Comparison of ENCODE assay signal across 24 mouse cellular contexts in genomic region chr13:41780296-41780695, GRCm38 (mm10).
A peak's percentile ranks its signal among the peaks of the same experiment; 100 is the strongest.
DNase-seq lines count a peak whose midpoint lies in the region; ATAC-seq and TF ChIP-seq lines count a peak whose summit lies in the region.
"Had no signal": no experiment of that assay in that cellular context is flagged by ENCODE, and none has a peak within 500 bp of the region (broad histone marks: within the 10 kb centered on the region; RNA-seq: fewer than 3 reads in every experiment).

No protein-coding gene starts in this region.

- no peaks in the 10 kb centered on the region for H3K36me3 ChIP-seq in hindbrain, embryonic 14.5 days (replicated peaks; ENCODE audit: control insufficient read depth, insufficient read depth)
- no peaks in the 10 kb centered on the region for H3K36me3 ChIP-seq in hindbrain, embryonic 16.5 days (ENCODE audit: control insufficient read depth, insufficient read depth, low read length)
- H3K36me3 ChIP-seq: embryonic facial prominence, embryonic 10.5 days; embryonic facial prominence, embryonic 13.5 days; forebrain, embryonic 12.5 days had no signal

- H3K4me2 ChIP-seq in hindbrain, embryonic 14.5 days (replicated peaks): no peak overlapping the region
- H3K4me2 ChIP-seq in hindbrain, embryonic 16.5 days (ENCODE audit: low read length): no peak overlapping the region
- H3K4me2 ChIP-seq: embryonic facial prominence, embryonic 13.5 days; forebrain, embryonic 12.5 days; heart, embryonic 11.5 days had no signal

- no peaks in the 10 kb centered on the region for H3K27me3 ChIP-seq in hindbrain, embryonic 14.5 days (ENCODE audit: control insufficient read depth, insufficient read depth, low read length)
- no peaks in the 10 kb centered on the region for H3K27me3 ChIP-seq in hindbrain, embryonic 16.5 days (replicated peaks; ENCODE audit: control insufficient read depth, insufficient read depth, low read length)
- H3K27me3 ChIP-seq: embryonic facial prominence, embryonic 13.5 days; forebrain, embryonic 12.5 days had no signal

- DNase-seq in hindbrain, embryonic 14.5 days (ENCODE audit: low spot score): no peak
- DNase-seq in Muller cell, postnatal 12 days (ENCODE audit: inconsistent ontology term): peak; percentile 68
- peak; percentile 41 for DNase-seq in brain, embryonic 14.5 days (ENCODE audit: low read depth)
- no peak for DNase-seq in ovary, postnatal 14 days (ENCODE audit: low spot score)
- DNase-seq in layer of hippocampus, adult 18-20 months (ENCODE audit: low spot score in 2 of 2): no peak
- DNase-seq: adrenal gland, adult 8-10 months; adrenal gland, postnatal 25 days; cerebellum, adult 8-10 months; cerebellum, postnatal 10 days; cerebellum, postnatal 36 days; embryo, embryonic 11 days; forebrain, postnatal 0 days; gastrocnemius, adult 2 months; gastrocnemius, postnatal 14 days; heart, adult 11 months had no signal

- WGBS in hindbrain, embryonic 14.5 days: 77% methylated on average over 4 of the region's 4 CpGs
- 74% methylated on average over 4 of the region's 4 CpGs for WGBS in hindbrain, embryonic 16.5 days

- no peak for TF ChIP-seq POLR2A in brain, embryonic 14.5 days (IDR thresholded peaks at IDR 0.05; ENCODE audit: borderline replicate concordance, extremely low read depth, insufficient read depth, insufficient read length, poor library complexity, severe bottlenecking)

- TF ChIP-seq CTCF in brain, embryonic 14.5 days (IDR thresholded peaks at IDR 0.05; ENCODE audit: borderline replicate concordance, extremely low read depth, insufficient read depth, insufficient read length): no peak

- H3K9me3 ChIP-seq in hindbrain, embryonic 14.5 days (ENCODE audit: control insufficient read depth, low read length): no peaks in the 10 kb centered on the region
- no peaks in the 10 kb centered on the region for H3K9me3 ChIP-seq in hindbrain, embryonic 16.5 days (ENCODE audit: control insufficient read depth, low read length)
- H3K9me3 ChIP-seq: embryonic facial prominence, embryonic 10.5 days; embryonic facial prominence, embryonic 13.5 days; forebrain, embryonic 12.5 days had no signal

- H3K27ac ChIP-seq in hindbrain, embryonic 14.5 days: peak overlapping the region; percentile 39; the same call in 1 of the 2 replicates
- H3K27ac ChIP-seq in hindbrain, embryonic 16.5 days (ENCODE audit: low read depth, low read length): no peak overlapping the region
- H3K27ac ChIP-seq: embryonic facial prominence, embryonic 10.5 days; embryonic facial prominence, embryonic 13.5 days; forebrain, embryonic 12.5 days; gastrocnemius, adult 2 months had no signal

- no peak for ATAC-seq in hindbrain, embryonic 14.5 days (ENCODE audit: low FRiP score)
- ATAC-seq in hindbrain, embryonic 16.5 days: no peak
- ATAC-seq: activated CD4-positive, CD25-positive, alpha-beta regulatory T cell, adult 4 months; CD4-positive, CD25-positive, alpha-beta regulatory T cell, adult 4 months; intestine, postnatal 0 days had no signal

- H3K4me1 ChIP-seq in hindbrain, embryonic 14.5 days (replicated peaks; ENCODE audit: control insufficient read depth, insufficient read depth, low read length): no peaks in the 10 kb centered on the region
- H3K4me1 ChIP-seq in hindbrain, embryonic 16.5 days (ENCODE audit: control insufficient read depth, insufficient read depth, low read depth, low read length): no peaks in the 10 kb centered on the region
- H3K4me1 ChIP-seq: embryonic facial prominence, embryonic 10.5 days; embryonic facial prominence, embryonic 13.5 days had no signal

- H3K9ac ChIP-seq in hindbrain, embryonic 14.5 days: no peak overlapping the region
- no peak overlapping the region for H3K9ac ChIP-seq in hindbrain, embryonic 16.5 days (ENCODE audit: low read depth, low read length)
- H3K9ac ChIP-seq: embryonic facial prominence, embryonic 13.5 days; forebrain, embryonic 12.5 days; forebrain, postnatal 0 days had no signal

- H3K4me3 ChIP-seq in hindbrain, embryonic 14.5 days (replicated peaks; ENCODE audit: low read length): no peak overlapping the region
- H3K4me3 ChIP-seq in hindbrain, embryonic 16.5 days (ENCODE audit: low read length): no peak overlapping the region
- H3K4me3 ChIP-seq: embryonic facial prominence, embryonic 10.5 days; embryonic facial prominence, embryonic 13.5 days; erythroblast, embryonic 14.5 days; forebrain, embryonic 12.5 days; gastrocnemius, adult 2 months had no signal

Comparison
In these comparisons a context has a peak if more than half of its experiments do, and no peak if none do; other contexts are left out.
1. DNase-seq: peak in Muller cell, postnatal 12 days (single experiment) and brain, embryonic 14.5 days (single experiment); none in hindbrain, embryonic 14.5 days (single experiment), ovary, postnatal 14 days (single experiment) and layer of hippocampus, adult 18-20 months (0 of 2).